Mouse (Mus musculus): ENCODE results near the gene Smtnl1.

Gene Smtnl1

DNA sequence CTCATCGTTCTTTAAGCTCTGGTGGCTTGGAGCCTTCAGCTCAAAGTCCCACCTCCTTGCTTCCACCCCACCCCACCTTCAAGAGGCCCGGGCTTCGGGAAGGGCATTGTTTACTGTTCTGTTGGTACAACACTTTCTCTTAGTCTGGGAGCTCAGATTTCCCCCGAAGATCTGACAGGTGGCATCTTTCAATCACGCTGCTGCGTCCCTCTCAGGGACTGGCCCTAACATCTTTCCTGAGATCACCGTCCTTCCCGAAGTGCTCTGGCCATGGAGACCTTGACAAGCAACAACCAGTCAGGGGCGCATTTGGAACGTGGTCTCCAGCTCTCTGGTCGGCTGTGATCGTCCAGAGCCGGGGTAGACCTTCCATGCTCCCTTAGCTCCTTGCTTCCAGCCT is at the start of gene Smtnl1:
Gene Smtnl1 (minus strand): TSS at position 101 of the 400 bp plus-strand sequence.
- DNase-seq (ENCODE audit: low spot score in 2 of 2): no peak

DNA sequence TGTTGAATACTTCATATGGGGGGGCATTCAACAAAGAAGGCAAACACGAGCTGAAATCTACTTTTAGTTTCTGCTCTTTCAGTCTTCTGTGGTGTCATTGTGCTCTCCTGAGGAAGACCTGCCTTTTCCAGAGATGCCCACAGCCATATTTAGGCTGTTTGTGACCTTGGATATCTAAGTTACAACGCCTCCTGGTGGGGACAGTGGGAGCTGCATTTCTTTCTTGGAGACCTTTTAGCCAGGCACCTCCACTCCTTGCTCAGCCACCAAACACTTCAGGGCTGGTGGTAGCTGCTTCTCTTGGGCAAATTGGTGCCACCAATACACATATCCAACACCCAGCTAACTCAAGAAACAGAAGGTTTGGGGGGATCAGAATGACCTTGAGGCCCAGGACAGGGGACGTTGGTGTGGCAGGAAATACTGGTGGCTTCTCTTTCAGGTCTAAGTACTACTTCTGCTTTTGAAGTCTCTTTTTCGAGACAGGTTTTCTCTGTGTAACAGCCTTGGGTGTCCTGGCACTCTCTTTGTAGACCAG is 48.2 kb upstream of the Smtnl1 start:
- peak in 1 of 2 experiments; percentile 33 for DNase-seq (ENCODE audit: low spot score in 2 of 2)

DNA sequence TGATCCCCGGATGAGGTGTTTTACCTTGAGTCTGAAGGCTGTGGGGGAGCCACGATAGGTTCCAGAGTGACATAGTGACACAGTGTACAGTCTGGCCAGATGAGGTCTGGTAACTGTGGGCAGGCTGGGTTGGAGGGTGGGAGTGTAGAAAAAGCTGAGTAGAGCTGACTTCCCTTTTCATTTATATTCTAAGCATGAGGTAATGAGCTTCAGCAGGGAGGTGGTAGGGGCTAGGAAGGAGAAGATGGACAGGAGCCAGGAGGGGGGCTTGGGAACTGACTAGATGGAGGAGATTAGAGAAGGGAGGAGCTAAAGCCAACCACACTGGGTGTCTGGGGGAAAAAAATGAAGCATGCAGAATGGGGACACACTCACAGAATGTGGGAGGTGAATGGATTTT is 46.5 kb upstream of the Smtnl1 start:
- no peak for DNase-seq (ENCODE audit: low spot score in 2 of 2)

DNA sequence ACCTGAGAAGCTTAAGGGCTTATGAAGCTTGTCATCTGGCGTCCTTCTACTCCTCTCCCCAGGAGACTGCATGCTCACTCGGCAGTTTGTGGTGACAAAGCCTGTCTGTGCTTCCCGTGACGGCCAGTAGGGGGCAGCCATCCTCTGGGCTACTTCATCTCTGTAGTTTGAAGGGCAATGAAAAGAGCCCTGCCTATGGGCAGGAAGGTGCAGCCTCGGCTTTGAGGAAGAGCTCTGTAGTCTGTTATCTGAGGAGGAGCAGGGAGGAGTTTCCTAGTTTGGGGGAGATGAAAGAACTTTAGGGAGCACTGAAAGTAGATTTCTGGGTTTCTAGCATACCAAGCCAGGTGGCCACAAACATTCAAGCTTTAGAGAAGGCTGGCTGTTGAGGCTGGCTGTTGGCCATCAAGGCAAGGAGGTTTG is 46.1 kb upstream of the Smtnl1 start:
- peak; percentile 74 to 84 for DNase-seq (ENCODE audit: low spot score in 2 of 2)

DNA sequence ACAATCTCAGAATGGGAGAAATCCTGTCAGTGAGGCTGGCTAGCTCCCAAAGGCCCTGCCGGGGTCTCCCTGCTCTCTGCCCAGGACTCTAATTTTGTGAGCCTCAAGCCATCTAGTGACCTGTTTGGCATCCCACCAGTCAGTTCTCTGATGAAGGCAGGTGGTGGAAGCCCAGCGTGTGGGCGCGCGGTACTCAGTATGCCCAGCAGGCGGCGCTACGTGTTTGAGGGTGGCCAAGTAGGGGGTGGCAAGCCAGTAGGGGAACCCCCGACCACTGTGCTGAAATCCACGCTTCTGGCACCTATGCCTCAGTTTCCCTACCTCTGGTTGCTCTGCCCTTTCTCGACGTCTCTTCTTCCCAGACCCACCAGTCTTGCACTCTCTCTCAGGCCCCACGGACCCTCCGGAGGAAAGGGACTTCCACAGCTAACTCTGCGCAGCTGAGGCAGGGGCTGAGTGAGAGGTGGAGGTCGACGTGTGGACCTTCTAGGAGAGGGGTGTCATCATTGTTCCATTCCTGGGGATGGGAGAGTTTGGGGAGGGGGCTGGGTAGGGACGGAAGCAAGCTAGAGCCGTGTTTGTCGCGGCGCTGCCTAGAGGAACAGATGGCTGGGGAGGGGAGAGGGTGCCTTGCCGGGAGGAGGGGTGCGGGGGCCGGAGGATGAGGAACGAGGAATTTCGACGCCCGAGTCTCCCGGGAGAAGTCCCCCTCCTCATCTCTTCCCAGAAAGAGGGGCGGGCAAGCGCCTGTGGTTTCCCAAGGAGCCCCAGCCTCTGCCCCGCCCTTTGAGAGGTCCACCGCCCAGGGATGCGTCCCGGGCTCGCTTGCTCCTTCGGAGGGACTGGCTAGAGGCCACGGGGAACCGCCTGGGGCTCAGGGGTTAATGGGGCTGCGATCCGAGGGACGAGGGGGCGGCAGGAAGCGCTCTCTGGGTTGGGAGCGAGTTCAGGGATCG is 43.4 kb upstream of the Smtnl1 start:
- DNase-seq (ENCODE audit: low spot score in 2 of 2): peak; percentile 34 to 64

DNA sequence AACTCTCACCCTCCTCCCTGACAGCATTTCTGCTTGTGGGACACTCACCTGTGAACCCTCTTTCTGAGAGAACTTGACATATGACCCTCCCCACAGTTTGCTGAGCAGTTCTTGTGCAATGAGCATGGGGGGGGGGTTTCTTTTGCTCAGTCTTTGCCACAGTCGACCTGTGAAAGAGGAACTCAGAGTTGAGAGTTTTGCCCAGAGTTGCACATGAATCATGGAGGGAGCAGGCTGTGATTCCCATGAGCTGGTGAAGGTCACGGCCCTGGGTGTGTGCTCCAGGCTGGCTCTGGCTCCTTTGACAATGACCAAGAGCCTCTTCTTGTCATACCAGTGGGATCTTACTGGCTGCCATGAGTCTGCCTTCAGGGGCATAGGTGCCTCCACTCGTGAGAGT is 39.8 kb upstream of the Smtnl1 start:
- DNase-seq (ENCODE audit: low spot score in 2 of 2): no peak

DNA sequence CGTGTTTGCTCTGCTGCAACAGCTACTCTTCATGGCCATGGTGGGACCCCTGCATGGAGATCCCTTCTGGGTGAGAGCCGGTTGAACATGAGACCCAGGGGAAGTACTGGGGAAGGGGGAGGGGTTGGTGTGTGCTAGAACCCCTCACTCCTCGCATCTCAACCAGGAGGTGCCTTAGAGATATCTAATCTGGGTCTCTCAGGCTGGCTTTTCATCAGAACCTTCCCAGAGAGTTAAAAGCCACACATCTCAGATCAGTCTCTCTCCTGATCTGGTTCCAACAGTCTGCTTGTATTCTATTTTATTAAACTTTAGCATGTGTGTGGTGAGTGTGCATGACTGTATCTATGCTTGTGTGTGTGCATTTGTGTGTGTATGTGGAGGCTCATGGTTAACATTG is 39.0 kb upstream of the Smtnl1 start:
- no peak for DNase-seq (ENCODE audit: low spot score in 2 of 2)

DNA sequence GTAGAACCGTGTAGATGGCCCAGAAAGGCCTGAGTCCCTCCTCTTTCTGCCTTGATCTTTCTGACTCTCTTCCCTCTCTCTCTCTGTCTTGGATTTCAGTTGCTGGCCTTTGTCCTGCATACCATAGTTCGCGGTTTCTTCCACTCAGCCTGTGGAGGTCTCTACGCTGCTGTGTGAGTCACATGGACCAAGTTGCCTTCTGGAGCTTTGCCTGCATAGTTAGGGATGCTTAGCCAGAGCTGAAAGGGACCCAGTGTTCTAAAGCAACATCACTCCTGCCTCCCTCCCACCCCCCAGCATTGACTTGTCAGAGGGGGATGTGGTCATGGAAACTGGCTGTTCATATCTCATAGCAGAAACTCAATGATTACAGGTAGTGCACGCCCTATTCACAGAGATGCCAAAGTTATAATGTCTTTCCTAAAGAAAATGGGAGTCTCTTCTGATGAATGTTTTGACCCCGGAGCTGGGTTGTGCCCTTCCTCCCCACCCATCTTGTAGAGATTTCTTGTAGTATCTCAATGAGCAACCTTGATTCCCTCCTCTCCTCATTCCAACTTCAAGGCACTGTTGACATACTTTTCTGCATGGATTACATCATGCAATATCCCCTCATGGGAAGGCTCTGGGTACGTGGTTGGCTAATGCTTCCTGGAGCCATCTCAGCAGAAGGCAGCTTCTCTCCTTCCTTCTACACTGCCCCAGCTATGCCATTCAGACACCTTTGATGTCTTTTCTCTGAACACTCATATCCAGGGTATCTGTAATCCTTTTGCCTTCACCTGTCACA is 37.7 kb upstream of the Smtnl1 start:
- DNase-seq (ENCODE audit: low spot score in 2 of 2): no peak

DNA sequence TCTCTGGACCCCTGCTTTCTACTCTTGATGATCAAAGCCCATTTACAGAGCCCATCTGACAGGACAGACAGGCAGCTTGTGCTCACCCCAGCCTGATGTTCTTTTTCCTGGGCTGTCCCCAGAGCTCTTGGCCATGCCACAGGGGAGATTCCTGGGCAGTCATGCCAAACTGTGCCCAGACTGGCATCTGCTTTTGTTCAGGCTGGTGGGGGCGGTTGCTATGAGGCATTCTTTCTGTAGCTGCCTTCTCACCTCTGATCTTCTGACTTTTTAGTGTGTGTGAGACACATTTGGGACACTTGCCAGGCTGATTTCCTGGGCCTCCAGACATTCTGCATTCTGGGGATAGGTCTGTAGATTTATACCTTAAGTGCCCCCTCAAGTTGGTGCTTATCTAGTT is 36.1 kb upstream of the Smtnl1 start:
- DNase-seq (ENCODE audit: low spot score in 2 of 2): no peak

DNA sequence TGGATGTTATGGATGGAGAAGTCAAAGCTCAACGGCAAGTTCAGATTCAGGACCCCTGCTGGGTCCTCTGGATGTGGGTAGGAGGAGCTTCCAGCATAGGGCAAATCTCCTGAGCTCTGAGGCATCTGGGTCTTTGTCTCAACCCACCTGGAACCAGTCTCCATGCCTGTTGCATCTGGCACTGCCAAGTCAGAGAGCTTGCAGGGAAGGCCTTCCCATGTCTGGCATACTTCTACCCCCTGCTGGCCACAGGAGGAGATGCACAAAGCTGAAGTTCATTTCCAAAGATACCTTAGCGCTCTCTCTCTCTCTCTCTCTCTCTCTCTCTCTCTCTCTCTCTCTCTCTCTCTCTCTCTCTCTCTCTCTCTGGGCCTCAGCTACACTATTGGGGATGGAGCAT is 33.3 kb upstream of the Smtnl1 start:
- DNase-seq (ENCODE audit: low spot score in 2 of 2): peak; percentile 48 to 65

DNA sequence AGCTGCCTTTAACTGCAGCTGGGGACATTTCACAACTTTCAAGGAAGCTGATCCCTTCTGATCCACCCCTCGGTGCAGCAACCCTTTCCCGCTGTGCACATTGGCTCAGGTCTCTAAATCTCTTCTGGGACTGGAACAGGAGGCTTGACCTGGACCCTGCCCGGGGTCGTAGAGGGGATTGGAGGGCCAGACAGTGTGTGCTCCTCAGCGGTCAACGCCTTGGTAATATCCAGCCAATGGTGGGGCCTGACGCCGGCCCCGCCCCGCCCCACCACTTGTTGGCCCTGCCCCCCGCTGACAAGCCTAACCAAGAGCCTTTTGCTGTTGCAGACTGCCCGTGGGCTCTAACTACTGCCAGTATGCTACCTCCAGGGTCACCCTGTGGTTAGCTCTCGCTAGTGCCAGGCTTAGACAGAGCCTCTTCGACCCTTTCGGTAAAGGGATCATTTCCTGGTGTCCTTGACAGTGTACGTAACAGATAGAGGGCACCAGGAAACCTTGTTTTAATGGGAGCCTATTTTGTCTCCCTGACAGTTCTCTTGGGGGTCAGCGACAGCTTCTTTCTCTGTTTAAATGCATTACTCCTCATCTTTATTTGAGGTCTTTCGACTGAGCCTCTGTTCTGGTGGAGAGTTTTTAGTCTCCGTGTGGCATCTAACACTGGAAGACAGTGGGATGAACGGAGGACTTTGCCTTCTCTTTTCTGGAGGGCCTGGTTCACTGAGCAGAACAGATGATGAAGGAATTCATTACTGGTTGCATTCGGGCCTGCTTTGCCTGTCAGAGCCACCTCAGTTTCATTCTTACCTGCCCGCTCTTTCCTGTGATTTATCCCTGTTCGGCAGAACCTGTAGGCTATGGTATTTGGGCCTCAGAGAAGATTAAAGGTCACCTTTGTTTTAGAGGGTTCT is 28.9 kb upstream of the Smtnl1 start:
- no peak for DNase-seq (ENCODE audit: low spot score in 2 of 2)

DNA sequence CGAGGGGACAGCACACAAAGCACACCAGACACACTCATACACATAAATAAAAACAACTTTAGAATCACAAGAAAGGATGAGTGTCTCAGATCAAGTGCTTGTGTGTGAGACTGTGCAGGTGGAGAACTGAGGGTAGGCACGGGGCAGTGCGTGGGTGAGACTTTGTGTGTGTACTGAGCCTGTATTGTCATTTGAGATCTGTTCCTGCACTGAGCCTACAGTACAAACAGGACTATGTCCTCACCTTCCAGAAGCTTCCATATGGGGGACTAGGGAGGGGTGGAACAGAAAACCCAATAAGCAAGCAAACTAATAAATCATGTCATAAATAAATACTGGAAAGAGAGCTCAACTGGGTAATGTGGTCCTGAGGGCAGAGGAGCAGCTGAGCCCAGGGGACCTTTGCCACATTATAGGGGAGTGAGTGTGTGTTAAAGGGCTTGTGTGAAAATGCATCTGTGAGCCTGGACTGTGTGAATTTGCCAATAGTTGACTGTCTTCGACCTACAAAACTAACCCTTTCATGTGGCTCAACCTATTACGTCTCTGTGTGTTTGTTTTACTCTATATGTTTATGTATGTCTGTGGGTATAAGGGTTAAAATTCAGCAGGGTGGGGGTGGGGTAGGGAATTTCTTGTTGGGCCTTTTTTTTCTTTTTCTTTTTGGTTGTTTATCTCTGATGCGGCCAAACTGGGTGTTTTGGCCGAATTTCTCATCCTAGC is 28.1 kb upstream of the Smtnl1 start:
- no peak for DNase-seq (ENCODE audit: low spot score in 2 of 2)

DNA sequence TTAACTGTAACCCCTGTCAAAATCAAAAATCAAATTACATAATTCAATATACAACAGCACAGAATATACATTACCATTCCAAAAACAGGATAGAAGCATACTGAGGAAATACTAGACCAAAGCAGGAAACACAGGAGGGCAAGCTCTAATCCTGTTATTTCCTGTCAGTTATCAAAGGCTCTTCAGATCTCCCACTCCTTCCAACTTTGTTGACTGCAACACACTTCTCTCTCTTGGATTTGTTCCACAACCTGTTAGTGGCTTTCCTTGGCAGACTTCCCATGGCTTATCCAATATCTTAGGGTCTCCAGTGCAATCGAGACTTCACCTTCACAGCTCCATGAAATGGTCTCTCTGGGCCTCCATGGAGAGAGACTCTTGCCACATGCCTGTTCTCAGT is 22.8 kb upstream of the Smtnl1 start:
- DNase-seq (ENCODE audit: low spot score in 2 of 2): no peak

DNA sequence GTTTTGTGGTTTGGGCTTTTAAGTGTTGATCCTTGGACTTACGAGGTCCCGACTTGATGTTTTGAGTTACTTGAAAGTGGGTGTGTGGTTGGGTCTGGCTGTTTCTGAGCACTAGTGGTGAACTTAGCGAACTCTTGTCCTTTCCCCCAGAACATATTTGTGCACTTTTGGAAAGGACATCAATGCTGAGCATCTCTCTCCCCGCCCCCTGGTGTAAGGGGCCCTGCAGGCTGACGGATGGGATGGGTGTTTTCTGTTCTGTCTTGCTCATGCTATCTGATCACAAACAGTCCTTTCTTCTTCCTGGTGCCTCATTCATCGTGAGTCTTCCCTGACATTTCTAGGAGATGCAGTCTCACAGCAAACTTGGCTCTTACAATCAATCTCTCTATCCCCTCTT is 21.2 kb upstream of the Smtnl1 start:
- peak; percentile 36 to 37 for DNase-seq (ENCODE audit: low spot score in 2 of 2)

DNA sequence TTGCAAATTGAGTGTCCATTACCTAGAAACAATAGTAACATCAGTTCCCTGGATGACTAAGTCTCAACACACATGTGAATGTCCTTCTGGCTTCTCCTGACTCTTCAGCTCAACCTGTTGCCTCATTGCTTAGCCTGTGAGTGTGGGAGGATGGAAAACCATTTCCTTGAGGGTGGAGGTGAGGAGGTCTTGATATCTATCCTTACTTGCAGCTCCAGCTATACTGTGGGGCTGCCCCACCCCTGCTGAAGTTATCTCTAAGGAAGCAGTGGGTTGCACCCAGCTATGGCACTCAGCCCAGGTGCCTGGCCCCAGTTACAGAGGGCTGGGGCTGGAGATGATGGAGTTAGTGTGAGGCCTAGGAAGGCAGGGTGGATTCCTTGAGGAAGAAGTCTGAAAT is 19.5 kb upstream of the Smtnl1 start:
- DNase-seq (ENCODE audit: low spot score in 2 of 2): peak in 1 of 2 experiments; percentile 29

DNA sequence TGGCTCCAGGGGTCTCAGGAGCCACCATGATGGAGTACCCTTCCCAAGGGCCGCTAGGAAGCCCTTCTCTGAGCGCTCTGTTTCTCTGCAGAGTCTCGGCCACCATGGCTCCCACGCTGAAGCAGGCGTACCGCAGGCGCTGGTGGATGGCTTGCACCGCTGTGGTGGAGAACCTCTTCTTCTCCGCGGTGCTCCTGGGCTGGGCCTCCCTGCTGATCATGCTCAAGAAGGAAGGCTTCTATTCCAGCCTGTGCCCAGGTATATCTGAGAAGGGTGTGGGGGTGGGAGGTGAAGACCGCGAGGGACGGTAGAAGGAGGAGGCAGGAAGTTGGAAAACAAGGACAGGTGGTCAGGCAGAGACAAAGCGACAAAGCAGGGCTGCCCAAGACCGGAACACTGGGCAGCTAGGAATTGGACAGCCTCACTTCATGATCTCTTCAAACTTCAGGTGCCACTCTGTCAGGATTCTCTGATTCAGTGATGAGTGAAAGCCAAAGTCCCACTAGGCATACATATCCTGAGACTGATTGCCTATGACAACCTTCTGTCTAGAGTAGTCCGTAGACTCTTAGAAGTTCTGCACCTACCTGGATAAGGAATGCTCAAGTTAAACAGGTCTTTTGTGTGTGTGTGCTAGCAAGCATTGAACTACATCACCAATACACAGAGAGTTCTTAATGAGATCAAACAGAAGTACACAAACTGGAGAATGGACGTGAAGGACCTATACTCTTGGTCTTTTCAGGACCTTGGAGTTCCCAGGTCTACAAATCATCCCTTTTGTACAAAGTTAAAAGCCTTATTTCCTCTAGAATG is 18.5 kb upstream of the Smtnl1 start:
- DNase-seq (ENCODE audit: low spot score in 2 of 2): peak in 1 of 2 experiments; percentile 30

DNA sequence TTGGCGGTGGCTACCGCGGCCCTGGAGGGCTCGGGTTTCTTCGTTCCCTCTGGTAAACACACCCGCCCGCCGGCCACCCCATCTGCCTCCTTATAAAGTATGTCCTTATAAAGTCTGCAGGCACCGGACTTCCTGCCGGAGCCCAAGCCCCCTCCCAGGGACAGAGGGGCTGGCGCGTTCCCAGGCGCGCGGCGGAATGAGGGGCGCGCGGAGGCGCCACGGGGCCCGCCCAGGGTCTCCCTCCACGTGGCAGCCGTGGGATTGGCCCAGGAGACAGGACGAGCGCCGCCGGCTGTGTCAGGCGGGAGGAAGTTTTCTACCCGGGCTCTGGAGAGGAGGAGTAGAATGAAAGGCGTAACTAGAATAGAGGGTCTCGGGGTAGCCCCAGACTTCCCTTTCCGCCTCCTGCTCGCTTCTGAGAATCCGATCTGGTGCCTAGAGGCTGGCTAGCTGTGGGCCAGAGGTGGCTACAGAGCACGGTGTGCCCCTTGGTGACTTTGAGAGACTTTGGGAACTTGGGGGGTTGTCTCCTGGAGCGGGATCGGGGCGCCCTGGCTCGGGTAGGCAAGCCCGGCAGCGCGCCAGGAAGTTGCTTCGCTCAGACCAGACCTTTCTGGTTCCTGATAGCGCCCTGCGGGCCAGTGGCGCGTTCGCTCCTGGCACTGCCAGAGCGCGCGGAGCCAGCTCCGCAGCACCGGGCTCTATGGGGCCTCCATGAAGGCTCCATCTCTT is 17.7 kb upstream of the Smtnl1 start:
- peak; percentile 49 to 58 for DNase-seq (ENCODE audit: low spot score in 2 of 2)

DNA sequence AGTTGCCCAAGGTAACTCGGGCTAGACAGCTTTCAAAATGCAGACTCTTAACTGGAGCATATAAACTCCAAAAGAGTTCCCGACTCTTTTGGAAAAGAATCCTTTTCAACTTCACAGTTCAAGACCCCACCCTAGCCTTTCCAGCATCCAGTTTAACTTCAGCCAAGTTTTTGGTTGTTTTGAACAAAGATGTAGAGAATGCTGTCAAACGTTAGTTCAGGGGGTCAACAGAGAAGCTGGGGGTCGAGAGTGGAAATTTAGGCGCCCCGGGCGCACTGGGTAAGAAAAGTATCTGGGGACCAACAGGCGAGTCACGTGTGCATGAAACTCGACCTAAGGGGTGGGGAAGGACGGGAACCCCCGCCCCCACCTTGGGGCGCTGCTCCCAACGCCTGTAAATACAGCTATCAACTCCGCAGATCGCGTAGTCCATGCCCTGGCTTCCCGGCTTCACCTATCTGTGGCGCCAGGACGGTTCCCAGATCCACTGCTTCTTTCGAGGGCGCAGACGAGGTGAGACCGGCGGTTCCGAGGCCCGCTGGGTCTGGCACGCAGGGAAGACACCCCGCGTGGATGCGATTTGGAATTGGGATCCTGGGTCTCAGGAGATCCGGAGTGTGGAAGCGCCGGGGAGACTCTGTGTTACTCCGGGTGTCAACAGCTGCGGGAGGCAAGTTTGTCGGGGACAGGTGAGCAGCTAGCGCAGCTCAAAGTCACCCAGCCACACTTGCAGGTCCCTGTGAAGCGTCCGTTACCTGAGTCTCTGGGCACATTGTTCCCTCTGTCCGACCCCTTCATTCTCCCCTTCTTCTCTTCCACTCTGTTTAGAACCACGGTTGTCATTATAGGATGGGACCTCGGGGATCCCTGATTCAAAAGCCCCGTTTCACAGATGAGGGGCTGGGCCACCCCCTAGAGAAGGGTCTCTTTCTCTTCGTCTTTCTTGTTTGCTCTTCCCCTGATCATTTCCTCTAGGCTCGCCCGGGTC is 16.8 kb upstream of the Smtnl1 start:
- peak in 1 of 2 experiments; percentile 27 for DNase-seq (ENCODE audit: low spot score in 2 of 2)
